Mouse (Mus musculus): ENCODE measurements around the gene Arhgap42. TPM values are rescaled to one million over a fixed set of nuclear protein-coding genes. Genes with fewer than 3 reads are reported as not detected.
A peak's percentile ranks its signal among the peaks of the same experiment; 100 is the strongest.

The Arhgap42 gene
- 23.4 and 27.2 TPM in 2 replicates for polyA plus RNA-seq (2015; fragmentation: Nextera tagmentation; extraction: Ambion mirVana)

DNA sequence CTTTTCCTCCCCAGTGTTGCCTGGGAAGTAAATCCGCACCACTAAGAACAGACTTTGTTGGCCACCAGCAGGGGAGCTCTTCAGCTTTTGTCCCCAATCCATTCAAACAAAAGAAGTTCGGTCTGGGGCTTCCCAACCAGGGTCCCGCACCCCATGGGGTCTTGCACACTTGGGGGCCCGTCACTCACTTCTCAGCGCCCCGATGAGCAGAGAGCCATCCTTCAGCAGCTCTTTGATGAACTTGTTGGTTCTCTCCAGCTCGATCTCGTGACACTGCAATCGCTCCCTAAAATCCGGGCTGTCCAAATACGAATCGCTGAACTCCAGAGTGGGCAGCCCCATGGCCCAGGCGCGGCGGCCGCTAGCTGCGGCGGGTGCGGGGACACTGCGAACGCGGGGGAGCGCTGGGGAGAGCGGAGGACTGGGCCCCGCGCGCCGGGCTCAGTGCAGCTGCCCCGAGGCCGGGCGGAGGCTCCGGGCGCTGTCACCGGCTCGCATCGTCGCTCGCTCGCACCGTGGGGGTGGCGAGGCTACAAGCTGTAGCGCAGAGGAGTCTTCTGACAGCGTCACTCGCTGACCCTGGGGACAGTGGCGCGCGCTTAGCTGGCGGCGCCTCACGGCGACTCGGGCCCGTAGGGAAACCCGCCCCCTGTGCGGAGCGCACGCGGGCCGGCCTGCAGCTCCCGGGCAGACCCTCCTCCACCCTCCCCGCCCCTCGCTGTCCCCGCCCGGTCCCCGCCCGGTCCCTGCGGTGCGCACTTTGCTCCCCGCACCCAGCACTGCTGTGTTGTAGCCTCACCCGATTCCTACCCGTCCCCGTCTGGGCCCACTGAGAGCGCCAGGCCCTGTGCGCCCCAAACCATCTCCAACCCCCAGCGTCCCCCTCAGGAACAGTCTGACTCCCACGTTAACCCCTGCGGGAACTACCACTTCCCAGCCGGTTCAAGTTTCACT lies at the start of gene Arhgap42:
Gene Arhgap42 (minus strand): TSS at position 664 of the 954 bp plus-strand sequence.
- Histone ChIP-seq H3K9ac (ENCODE audit: low read depth, low read length) (peak within 1 kb of the TSS; percentile 91), H3K36me3 (ENCODE audit: control insufficient read depth, insufficient read depth) (no peaks in the 10 kb centered on the region), H3K27ac (ENCODE audit: low read depth, low read length) (peak within 1 kb of the TSS; percentile 90), H3K27me3 (replicated peaks; ENCODE audit: control insufficient read depth, insufficient read depth, low read length) (no peaks in the 10 kb centered on the region), H3K4me3 (ENCODE audit: low read depth, low read length) (peak within 1 kb of the TSS; percentile 93), H3K4me1 (replicated peaks; ENCODE audit: control insufficient read depth, insufficient read depth, low read length) (no peaks in the 10 kb centered on the region), H3K4me2 (replicated peaks; ENCODE audit: low read depth) (peak within 1 kb of the TSS; percentile 81), H3K9me3 (ENCODE audit: control insufficient read depth) (no peaks in the 10 kb centered on the region)
- WGBS: under 1% methylated on average over 70 of the region's 78 CpGs
- TF ChIP-seq CTCF (IDR thresholded peaks at IDR 0.05; ENCODE audit: low read depth): peak; percentile 79
- peak; percentile 95 for ATAC-seq

GRCm38 (mm10) chr9:9288140-9288539 lies 49.2 kb upstream of the Arhgap42 start:
- Histone ChIP-seq H3K36me3 (ENCODE audit: control insufficient read depth, insufficient read depth) (no peaks in the 10 kb centered on the region), H3K4me2 (replicated peaks; ENCODE audit: low read depth) (no peak overlapping the region), H3K27ac (ENCODE audit: low read depth, low read length) (no peak overlapping the region), H3K27me3 (replicated peaks; ENCODE audit: control insufficient read depth, insufficient read depth, low read length) (no peaks in the 10 kb centered on the region), H3K4me1 (replicated peaks; ENCODE audit: control insufficient read depth, insufficient read depth, low read length) (no peaks in the 10 kb centered on the region), H3K9ac (ENCODE audit: low read depth, low read length) (no peak overlapping the region), H3K9me3 (ENCODE audit: control insufficient read depth) (no peaks in the 10 kb centered on the region), H3K4me3 (ENCODE audit: low read depth, low read length) (no peak overlapping the region)
- no peak for ATAC-seq
- TF ChIP-seq CTCF (IDR thresholded peaks at IDR 0.05; ENCODE audit: low read depth): no peak
- 90% methylated on average over 2 of the region's 2 CpGs for WGBS

DNA sequence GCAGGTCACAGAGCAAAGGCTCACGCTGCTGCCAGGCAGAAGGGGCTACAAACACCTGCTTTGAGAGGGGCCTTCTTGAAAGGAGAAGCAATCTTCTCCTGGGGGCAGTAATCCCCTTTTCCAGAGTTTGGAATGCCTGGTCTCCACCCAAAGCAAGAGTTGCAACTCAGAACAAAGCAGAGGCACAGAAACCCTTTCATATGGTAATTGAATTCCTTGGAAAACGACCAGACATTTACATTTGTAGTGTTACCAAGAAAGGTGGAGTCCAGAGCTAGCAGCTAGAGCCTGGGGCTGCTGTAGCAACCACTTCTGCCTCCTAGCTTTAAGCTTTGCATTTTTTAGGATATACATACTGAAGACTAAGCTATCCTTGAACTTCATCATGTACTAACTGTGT lies 30.4 kb upstream of the Arhgap42 start:
- Histone ChIP-seq H3K27ac (ENCODE audit: low read depth, low read length) (no peak overlapping the region), H3K9me3 (ENCODE audit: control insufficient read depth) (no peaks in the 10 kb centered on the region), H3K27me3 (replicated peaks; ENCODE audit: control insufficient read depth, insufficient read depth, low read length) (no peaks in the 10 kb centered on the region), H3K36me3 (ENCODE audit: control insufficient read depth, insufficient read depth) (no peaks in the 10 kb centered on the region), H3K4me2 (replicated peaks; ENCODE audit: low read depth) (no peak overlapping the region), H3K4me3 (ENCODE audit: low read depth, low read length) (no peak overlapping the region), H3K9ac (ENCODE audit: low read depth, low read length) (no peak overlapping the region), H3K4me1 (replicated peaks; ENCODE audit: control insufficient read depth, insufficient read depth, low read length) (no peaks in the 10 kb centered on the region)
- no peak for ATAC-seq
- 45% methylated on average over 2 of the region's 2 CpGs for WGBS
- no peak for TF ChIP-seq CTCF (IDR thresholded peaks at IDR 0.05; ENCODE audit: low read depth)

GRCm38 (mm10) chr9:9267606-9268601 lies 29.0 kb upstream of the Arhgap42 start:
- ATAC-seq: peak; percentile 91
- no peaks in the 10 kb centered on the region for H3K36me3 ChIP-seq (ENCODE audit: control insufficient read depth, insufficient read depth)
- no peaks in the 10 kb centered on the region for H3K4me1 ChIP-seq (replicated peaks; ENCODE audit: control insufficient read depth, insufficient read depth, low read length)
- H3K27me3 ChIP-seq (replicated peaks; ENCODE audit: control insufficient read depth, insufficient read depth, low read length): no peaks in the 10 kb centered on the region
- no peaks in the 10 kb centered on the region for H3K9me3 ChIP-seq (ENCODE audit: control insufficient read depth)
- no peak overlapping the region for H3K9ac ChIP-seq (ENCODE audit: low read depth, low read length)
- TF ChIP-seq CTCF (IDR thresholded peaks at IDR 0.05; ENCODE audit: low read depth): peak; percentile 51
- H3K27ac ChIP-seq (ENCODE audit: low read depth, low read length): no peak overlapping the region
- no peak overlapping the region for H3K4me2 ChIP-seq (replicated peaks; ENCODE audit: low read depth)
- WGBS: 48% methylated on average over 6 of the region's 6 CpGs
- H3K4me3 ChIP-seq (ENCODE audit: low read depth, low read length): no peak overlapping the region

GRCm38 (mm10) chr9:9263543-9263942 lies 24.6 kb upstream of the Arhgap42 start:
- 31% methylated on average over 1 of the region's 1 CpGs for WGBS
- H3K9me3 ChIP-seq (ENCODE audit: control insufficient read depth): no peaks in the 10 kb centered on the region
- no peak for TF ChIP-seq CTCF (IDR thresholded peaks at IDR 0.05; ENCODE audit: low read depth)
- H3K4me3 ChIP-seq (ENCODE audit: low read depth, low read length): no peak overlapping the region
- no peaks in the 10 kb centered on the region for H3K4me1 ChIP-seq (replicated peaks; ENCODE audit: control insufficient read depth, insufficient read depth, low read length)
- H3K4me2 ChIP-seq (replicated peaks; ENCODE audit: low read depth): no peak overlapping the region
- no peak for ATAC-seq
- H3K9ac ChIP-seq (ENCODE audit: low read depth, low read length): no peak overlapping the region
- H3K27ac ChIP-seq (ENCODE audit: low read depth, low read length): no peak overlapping the region
- no peaks in the 10 kb centered on the region for H3K27me3 ChIP-seq (replicated peaks; ENCODE audit: control insufficient read depth, insufficient read depth, low read length)
- H3K36me3 ChIP-seq (ENCODE audit: control insufficient read depth, insufficient read depth): no peaks in the 10 kb centered on the region

DNA sequence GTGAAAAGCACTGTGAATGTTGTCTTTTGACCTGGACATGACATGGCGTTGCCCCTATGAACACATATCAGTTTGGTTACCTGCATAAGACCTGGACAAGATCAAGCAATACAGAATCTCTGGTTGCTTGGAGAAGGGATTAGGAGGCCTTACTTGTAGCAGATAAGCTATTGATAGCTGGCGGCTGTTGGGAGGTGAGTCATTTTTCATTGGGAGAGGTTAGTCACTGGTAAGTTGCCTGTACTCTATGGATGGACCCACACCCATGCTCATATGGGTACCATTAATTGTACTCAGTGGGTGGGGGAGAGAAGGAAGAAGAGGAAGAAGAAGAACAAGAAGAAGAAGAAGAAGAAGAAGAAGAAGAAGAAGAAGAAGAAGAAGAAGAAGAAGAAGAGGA lies 23.6 kb upstream of the Arhgap42 start:
- no peaks in the 10 kb centered on the region for H3K4me1 ChIP-seq (replicated peaks; ENCODE audit: control insufficient read depth, insufficient read depth, low read length)
- H3K9ac ChIP-seq (ENCODE audit: low read depth, low read length): no peak overlapping the region
- H3K27ac ChIP-seq (ENCODE audit: low read depth, low read length): no peak overlapping the region
- no peak for TF ChIP-seq CTCF (IDR thresholded peaks at IDR 0.05; ENCODE audit: low read depth)
- H3K4me3 ChIP-seq (ENCODE audit: low read depth, low read length): no peak overlapping the region
- H3K4me2 ChIP-seq (replicated peaks; ENCODE audit: low read depth): no peak overlapping the region
- ATAC-seq: peak; percentile 49; the same call in 1 of the 2 replicates
- no peaks in the 10 kb centered on the region for H3K27me3 ChIP-seq (replicated peaks; ENCODE audit: control insufficient read depth, insufficient read depth, low read length)
- WGBS: 63% methylated on average over 2 of the region's 2 CpGs
- H3K9me3 ChIP-seq (ENCODE audit: control insufficient read depth): no peaks in the 10 kb centered on the region
- no peaks in the 10 kb centered on the region for H3K36me3 ChIP-seq (ENCODE audit: control insufficient read depth, insufficient read depth)

Measured in intestine, postnatal 0 days (tissue).